In the genomic region with DNA sequence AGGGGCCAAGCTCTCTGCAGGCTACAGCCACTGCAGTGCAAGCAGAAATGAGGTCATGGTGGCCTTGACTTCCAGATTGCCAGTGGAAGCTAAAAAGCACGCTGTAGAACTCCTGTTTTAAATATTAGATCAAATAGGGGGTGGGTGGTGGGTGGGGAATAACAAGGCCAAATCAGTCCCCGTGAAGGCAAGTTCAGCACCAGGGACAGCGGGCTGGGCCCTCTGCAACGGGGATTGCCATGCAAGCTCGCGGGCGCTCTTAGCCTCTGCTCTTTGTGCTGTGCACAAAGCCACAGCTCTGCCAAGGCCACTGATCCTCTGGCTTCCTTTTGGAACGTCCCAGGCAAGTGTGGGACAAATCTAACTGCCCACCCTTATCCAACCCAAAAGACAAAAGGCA, we compare ENCODE assay signal across 7 mouse cellular contexts.
DNase-seq lines count a peak whose midpoint lies in the region; ATAC-seq and TF ChIP-seq lines count a peak whose summit lies in the region.

No protein-coding gene starts in this region.

- intact Hi-C loops in left cerebral cortex, postnatal 4 days (cut with DNase I) = no loop called here

- no peak for TF ChIP-seq CTCF in brain, embryonic 14.5 days (IDR thresholded peaks at IDR 0.05; ENCODE audit: borderline replicate concordance, extremely low read depth, insufficient read depth, insufficient read length)

- DNase-seq in left cerebral cortex, postnatal 4 days = peak; percentile 17
- no peak for DNase-seq in left cerebral cortex, adult 18-20 months (ENCODE audit: low spot score in 2 of 2)
- DNase-seq in R1 (ENCODE audit: low read depth, low spot score) = peak; percentile 75
- DNase-seq in brain, embryonic 14.5 days (ENCODE audit: low read depth) = peak; percentile 52
- DNase-seq in cerebellum, postnatal 36 days = no peak

- H3K4me3 ChIP-seq in myocyte = no peak overlapping the region

- H3K36me3 ChIP-seq in myocyte (ENCODE audit: control insufficient read depth, insufficient read depth) = no peaks in the 10 kb centered on the region

- H3K4me2 ChIP-seq in myocyte (ENCODE audit: low read depth) = no peak overlapping the region

- TF ChIP-seq POLR2A in brain, embryonic 14.5 days (IDR thresholded peaks at IDR 0.05; ENCODE audit: borderline replicate concordance, extremely low read depth, insufficient read depth, insufficient read length, poor library complexity, severe bottlenecking) = no peak
- TF ChIP-seq POLR2A in myocyte (IDR thresholded peaks at IDR 0.05; ENCODE audit: insufficient read length, low read depth) = no peak

- H3K27me3 ChIP-seq in myocyte (ENCODE audit: control insufficient read depth, insufficient read depth, insufficient read length) = no peaks in the 10 kb centered on the region

- no peaks in the 10 kb centered on the region for H3K79me2 ChIP-seq in myocyte (ENCODE audit: control insufficient read depth, insufficient read depth)

- H3ac ChIP-seq in myocyte (ENCODE audit: control insufficient read depth, insufficient read length) = no peak overlapping the region

- no peak for ATAC-seq in erythroid progenitor cell, adult 5-6 weeks (replicated peaks; ENCODE audit: low FRiP score, poor library complexity, severe bottlenecking)

TF ChIP-seq in myocyte, 11 proteins besides CTCF, POLR2A, EP300 and RAD21:
- no peak for TF ChIP-seq SRF (IDR thresholded peaks at IDR 0.05; ENCODE audit: control insufficient read depth, insufficient read length, low read depth)
- peak; percentile 61 for TF ChIP-seq REST (IDR thresholded peaks at IDR 0.05; ENCODE audit: insufficient read depth, insufficient read length)
- no peak for TF ChIP-seq TCF12 (IDR thresholded peaks at IDR 0.05; ENCODE audit: insufficient read depth, poor library complexity, severe bottlenecking)
- no peak for TF ChIP-seq POLR2AphosphoS2 (IDR thresholded peaks at IDR 0.05; ENCODE audit: insufficient read length, low read depth)

Comparison
In these comparisons a context has a peak if more than half of its experiments do, and no peak if none do; other contexts are left out.
1. DNase-seq: peak in left cerebral cortex, postnatal 4 days (single experiment), R1 (single experiment) and brain, embryonic 14.5 days (single experiment); none in left cerebral cortex, adult 18-20 months (0 of 2) and cerebellum, postnatal 36 days (0 of 2).